Mouse (Mus musculus) gastrocnemius, postnatal 4 days (tissue): Measurements from ENCODE around the gene Cyp2t4. TPM values are rescaled to one million over a fixed set of nuclear protein-coding genes. Genes with fewer than 3 reads are reported as not detected.

Source experiments
- DNase-seq, 2 experiments: peaks; one replicate each; pipeline ENCODE4 v3.0.0; 2021 to 2022; ENCODE audit warnings: low spot score in 2 of 2, mixed read lengths in 2 of 2
- microRNA-seq: library from miRNA; unstranded; fragments of <30 nt; microRNA quantifications from one replicate; pipeline ENCODE4 v1.2.0, GENCODE M21; 2021
- total RNA-seq, 2 experiments: library from RNA; stranded (reverse); gene quantifications; 2 replicates each; pipeline ENCODE4 v1.2.3; 2021

The Cyp2t4 gene
- total RNA-seq, 2 experiments from 2014 or later, result not detected

DNA sequence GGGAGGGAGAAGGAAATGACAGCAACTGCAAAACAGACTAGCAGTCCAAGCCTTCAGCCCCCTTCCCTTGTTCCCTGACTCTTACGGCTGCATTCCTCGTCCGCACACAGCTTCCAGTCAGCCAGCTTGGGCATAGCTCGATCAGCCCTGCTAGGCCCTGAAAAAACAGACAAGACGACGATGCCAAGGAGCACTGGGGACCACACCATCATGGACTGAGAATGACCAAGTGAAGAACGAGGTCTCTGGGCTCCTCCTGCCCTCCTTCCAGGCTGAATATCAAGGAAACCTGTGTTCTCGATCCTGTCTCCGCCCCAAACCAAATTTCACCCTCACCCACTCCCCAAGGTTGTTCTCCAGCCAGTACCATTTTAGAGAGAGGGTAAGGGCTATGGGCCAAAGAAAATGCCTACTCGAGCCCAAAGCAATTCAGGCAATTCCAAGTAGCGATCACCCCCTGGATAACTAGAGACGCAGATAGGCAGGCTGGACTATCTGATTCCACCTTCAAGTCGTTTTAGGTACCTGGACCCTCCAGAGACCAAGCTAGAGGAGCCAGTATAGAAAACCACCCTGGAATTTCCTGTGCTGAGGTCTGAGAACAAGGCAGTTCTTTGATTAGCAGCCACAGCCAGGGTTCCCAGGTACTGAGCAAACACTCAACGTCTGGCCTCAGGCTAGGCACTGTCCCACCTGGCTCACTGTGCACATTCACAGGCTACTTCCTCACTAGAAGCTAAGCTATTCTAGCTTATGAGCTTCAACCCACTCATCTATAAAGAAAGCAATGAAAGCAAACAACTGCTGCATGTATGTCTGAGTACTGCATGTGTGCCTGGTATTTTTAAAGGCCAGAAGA is 27.6 kb downstream of the Cyp2t4 start, which contains the start of the genes Gm21983 and Mia:
Gene Gm21983, minus strand, starts transcription at position 250 of the 859 bp plus-strand sequence.
Gene Mia, minus strand, starts transcription at position 321 of the 859 bp plus-strand sequence.
- no peak for DNase-seq

DNA sequence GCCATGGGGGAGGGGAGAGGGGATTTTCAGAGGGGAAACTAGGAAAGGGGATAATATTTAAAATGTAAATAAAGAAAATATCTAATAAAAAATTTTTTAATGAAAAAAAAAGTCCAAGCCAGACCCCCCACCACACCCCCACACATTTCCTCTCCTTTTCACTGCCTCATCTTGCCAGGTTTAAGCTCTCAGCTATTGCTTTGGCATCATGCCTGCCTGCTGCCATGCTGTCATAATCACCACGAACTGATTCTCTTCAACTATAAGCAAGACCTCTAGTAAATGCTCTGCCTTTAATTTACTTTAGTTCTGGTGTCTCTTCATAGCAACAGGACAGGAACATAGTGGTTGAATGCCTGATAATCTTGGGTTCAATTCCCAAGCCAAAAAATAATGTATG is 29.0 kb downstream of the Cyp2t4 start:
- no peak for DNase-seq

DNA sequence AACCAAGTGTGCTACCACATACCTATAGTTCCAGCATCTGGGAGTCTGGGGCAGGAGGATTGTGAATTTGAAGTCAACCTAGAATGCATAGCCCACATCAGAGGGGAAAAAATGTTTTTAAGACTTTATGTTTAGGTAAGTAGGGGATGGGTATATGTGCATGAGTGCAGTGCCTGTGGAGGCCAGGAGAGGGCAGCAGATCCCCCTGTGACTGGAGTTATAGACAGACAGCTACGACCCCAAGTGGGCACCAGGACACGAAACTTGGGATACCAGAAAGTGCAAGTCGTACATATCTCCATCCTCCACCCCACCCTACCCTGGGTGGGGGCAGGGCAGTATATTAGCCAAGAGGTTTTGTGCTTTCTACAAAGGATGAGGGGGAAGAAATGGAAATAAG is 31.4 kb downstream of the Cyp2t4 start:
- no peak for DNase-seq

DNA sequence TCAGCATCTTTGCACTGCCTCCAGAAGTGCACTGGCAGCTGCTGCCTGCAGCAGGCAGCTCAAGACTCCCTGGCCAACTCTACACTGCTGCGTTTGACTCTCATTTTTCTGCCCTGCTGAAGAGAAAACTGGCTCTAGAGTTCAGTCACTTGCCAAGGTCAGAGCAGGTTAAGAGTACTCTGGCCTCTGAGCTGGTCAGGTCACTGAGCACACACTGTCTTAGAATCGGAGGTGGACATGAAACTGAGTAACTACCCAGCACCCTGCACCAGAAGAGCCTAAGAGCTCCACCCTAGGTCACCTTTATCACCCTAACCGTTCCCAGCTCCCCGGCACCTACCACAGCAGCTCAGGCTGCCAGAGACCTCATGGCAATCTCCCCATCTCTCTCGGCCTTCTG is 32.5 kb downstream of the Cyp2t4 start:
- no peak for DNase-seq

- DNase-seq, result no peak
Measured at GRCm38 (mm10) chr7:27189271-27189931, 35.9 kb downstream of the Cyp2t4 start.

GRCm38 (mm10) chr7:27192434-27192833 is 38.9 kb downstream of the Cyp2t4 start:
- DNase-seq, result no peak

DNA sequence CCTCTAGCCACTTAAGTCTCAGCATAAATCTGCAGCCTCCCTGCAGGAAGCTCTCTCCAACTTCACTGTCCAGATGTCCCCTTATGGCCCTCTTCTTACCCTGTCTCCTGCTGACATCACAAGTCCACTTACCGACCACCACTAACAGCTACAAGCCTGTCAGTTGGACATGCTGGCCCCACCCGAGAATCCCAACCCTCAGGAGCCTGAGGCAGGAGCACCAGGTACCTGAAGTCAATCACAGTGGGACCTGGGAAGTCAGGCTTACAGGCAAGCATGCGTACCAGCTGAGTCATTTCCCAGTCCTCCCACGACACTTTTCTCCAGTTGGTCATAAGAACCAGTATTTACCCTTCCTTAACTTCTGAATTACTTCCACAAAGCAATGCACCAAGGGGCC is 40.2 kb downstream of the Cyp2t4 start:
- no peak for DNase-seq

- DNase-seq, result peak; percentile 87 to 95
Measured at GRCm38 (mm10) chr7:27195681-27196611, 42.4 kb downstream of the Cyp2t4 start, which contains the start of the genes BC024978 and Snrpa. TSS of gene BC024978 (plus strand) at chr7:27195781. TSS of gene Snrpa (minus strand) at chr7:27196271.

- DNase-seq, result no peak
Measured at GRCm38 (mm10) chr7:27197136-27197535, 43.6 kb downstream of the Cyp2t4 start.

DNA sequence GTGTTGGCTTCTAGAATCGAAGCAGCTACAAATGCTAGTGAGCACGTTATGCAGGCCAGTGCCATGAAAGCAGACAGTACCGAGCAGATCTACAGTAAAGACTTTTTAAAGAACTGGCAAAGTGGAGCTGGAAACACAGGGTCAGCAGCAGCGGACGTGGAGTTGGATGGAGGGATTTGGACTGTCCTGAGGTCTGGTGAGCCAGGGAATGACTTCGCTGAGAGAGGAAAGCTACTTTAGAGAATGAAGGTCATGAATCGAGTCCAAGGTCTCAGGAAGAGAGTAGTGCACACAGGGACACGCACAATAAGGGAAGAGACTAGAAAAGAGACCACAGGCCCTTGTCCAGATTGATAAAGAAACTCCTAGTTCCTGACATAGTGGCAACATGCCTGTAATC is 44.1 kb downstream of the Cyp2t4 start:
- DNase-seq, result no peak

GRCm38 (mm10) chr7:27198355-27198754 is 44.8 kb downstream of the Cyp2t4 start:
- no peak for DNase-seq

DNA sequence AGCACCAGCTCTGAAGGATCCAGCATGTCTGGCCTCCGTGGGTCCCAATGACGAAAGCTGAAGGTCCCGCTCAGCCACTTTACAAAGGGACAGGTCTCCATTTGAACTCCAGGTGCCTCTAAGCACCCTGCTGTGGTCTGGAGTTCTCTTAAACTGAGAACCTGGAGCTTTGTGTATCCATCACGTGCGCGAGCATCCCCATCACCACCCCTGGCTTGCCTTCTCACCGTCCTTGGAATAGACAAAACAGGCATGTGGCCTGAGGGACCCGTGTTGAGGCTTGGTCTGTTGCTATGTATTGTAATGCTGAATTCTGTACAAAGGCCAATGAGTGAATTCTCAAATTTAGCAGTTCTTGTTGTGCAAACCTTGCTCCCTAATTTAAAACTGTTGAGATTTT is 45.3 kb downstream of the Cyp2t4 start:
- DNase-seq, result no peak

- no peak for DNase-seq
Measured at GRCm38 (mm10) chr7:27203730-27204449, 50.4 kb downstream of the Cyp2t4 start.

Small RNA genes within 50 kb of the gene (microRNA-seq; reads per million reads assigned to microRNA genes)
- gene Mir1191 (not detected), gene Mir3101 (not detected)

Other genes with a start within 250 kb of the Cyp2t4 start
- gene Cyp2a22, start 214.3 kb upstream of the Cyp2t4 start, total RNA-seq, result under 1 TPM in 1 of 2 experiments, not detected in 1; 0.08 TPM
- gene Cyp2a12, start 124.6 kb upstream of the Cyp2t4 start, total RNA-seq, result under 1 TPM in 1 of 2 experiments, not detected in 1; 0.47 TPM
- under 1 TPM; 0.41 to 0.59 TPM for gene Cyp2f2, start 33.8 kb upstream of the Cyp2t4 start, total RNA-seq
- 10 to 100 TPM; 81.4 to 85.3 TPM for gene Egln2, start 13.1 kb downstream of the Cyp2t4 start, total RNA-seq
- 10 to 100 TPM; 29.4 to 33.6 TPM for gene Rab4b, start 25.2 kb downstream of the Cyp2t4 start, total RNA-seq
- gene Gm21983, start 27.4 kb downstream of the Cyp2t4 start, total RNA-seq, result not detected
- gene Mia, start 27.4 kb downstream of the Cyp2t4 start, total RNA-seq, result not detected
- gene BC024978, start 42.1 kb downstream of the Cyp2t4 start, total RNA-seq, result 10 to 100 TPM; 12.3 to 12.6 TPM
- 10 to 100 TPM; 57.3 to 63.7 TPM for gene Snrpa, start 42.6 kb downstream of the Cyp2t4 start, total RNA-seq
- 1 to 10 TPM; 7.2 to 8.5 TPM for gene Itpkc, start 74.9 kb downstream of the Cyp2t4 start, total RNA-seq
- gene Coq8b, start 79.3 kb downstream of the Cyp2t4 start, total RNA-seq, result 10 to 100 TPM in 1 of 2 experiments, 1 to 10 TPM in 1; 8.6 to 10.3 TPM
- 10 to 100 TPM; 26.3 to 32.3 TPM for gene Numbl, start 104.7 kb downstream of the Cyp2t4 start, total RNA-seq
- gene Ltbp4, start 184.0 kb downstream of the Cyp2t4 start, total RNA-seq, result 100 to 1,000 TPM; 152 to 169 TPM
- gene Shkbp1, start 202.3 kb downstream of the Cyp2t4 start, total RNA-seq, result 10 to 100 TPM; 11.0 to 11.5 TPM
- not detected for gene Gm20479, start 203.7 kb downstream of the Cyp2t4 start, total RNA-seq